Mouse (Mus musculus) ovary, postnatal 10 days (tissue): ENCODE measurements around the gene Arhgef18.

Source experiments
- DNase-seq: peaks from one replicate; pipeline ENCODE4 v3.0.0; 2022; ENCODE audit warnings: low spot score

Arhgef18 gene

GRCm38 (mm10) chr8:3392771-3393710 is at the start of gene Arhgef18:
Gene Arhgef18, plus strand, starts transcription at chr8:3393006.
- peak; percentile 59 for DNase-seq

GRCm38 (mm10) chr8:3345337-3345736 is 47.5 kb upstream of the Arhgef18 start:
- DNase-seq, result no peak

GRCm38 (mm10) chr8:3346691-3347413 is 46.0 kb upstream of the Arhgef18 start:
- DNase-seq, result no peak

- DNase-seq, result no peak
Observed at GRCm38 (mm10) chr8:3348142-3348823, 44.5 kb upstream of the Arhgef18 start.

GRCm38 (mm10) chr8:3350747-3351146 is 42.1 kb upstream of the Arhgef18 start:
- no peak for DNase-seq

GRCm38 (mm10) chr8:3352715-3353114 is 40.1 kb upstream of the Arhgef18 start:
- no peak for DNase-seq

- DNase-seq, result no peak
Observed at GRCm38 (mm10) chr8:3353189-3353810, 39.5 kb upstream of the Arhgef18 start, which contains the start of gene A430078G23Rik. Gene A430078G23Rik, plus strand, starts transcription at chr8:3353415.

GRCm38 (mm10) chr8:3353811-3354442 is 38.9 kb upstream of the Arhgef18 start:
- no peak for DNase-seq

- no peak for DNase-seq
Observed at GRCm38 (mm10) chr8:3354443-3354812, 38.4 kb upstream of the Arhgef18 start.

- DNase-seq, result no peak
Observed at GRCm38 (mm10) chr8:3355586-3355985, 37.2 kb upstream of the Arhgef18 start.

GRCm38 (mm10) chr8:3358060-3358459 is 34.7 kb upstream of the Arhgef18 start:
- peak; percentile 75 for DNase-seq

- no peak for DNase-seq
Observed at GRCm38 (mm10) chr8:3367086-3367485, 25.7 kb upstream of the Arhgef18 start.

GRCm38 (mm10) chr8:3368091-3368490 is 24.7 kb upstream of the Arhgef18 start:
- DNase-seq, result no peak

GRCm38 (mm10) chr8:3375748-3376147 is 17.1 kb upstream of the Arhgef18 start:
- no peak for DNase-seq

GRCm38 (mm10) chr8:3376641-3377274 is 16.0 kb upstream of the Arhgef18 start:
- DNase-seq, result no peak

GRCm38 (mm10) chr8:3387286-3387685 is 5.5 kb upstream of the Arhgef18 start:
- no peak for DNase-seq

GRCm38 (mm10) chr8:3388591-3389338 is 4.0 kb upstream of the Arhgef18 start:
- no peak for DNase-seq

GRCm38 (mm10) chr8:3389506-3389905 is 3.3 kb upstream of the Arhgef18 start:
- DNase-seq, result no peak

- DNase-seq, result no peak
Observed at GRCm38 (mm10) chr8:3392293-3392692, 513 bp upstream of the Arhgef18 start.

- no peak for DNase-seq
Observed at GRCm38 (mm10) chr8:3394600-3394999, 1.8 kb downstream of the Arhgef18 start.
